Mouse (Mus musculus) erythroid progenitor cell, adult 5-6 weeks (primary cell): ENCODE measurements around the gene Rufy2. TPM values are rescaled to one million over a fixed set of nuclear protein-coding genes. Genes with fewer than 3 reads are reported as not detected.
"Not testable (repeated sequence)": the region's sequence is repeated elsewhere in the genome, so short reads cannot be mapped to it uniquely, and the experiment has no call there.

Experiments used
- ATAC-seq: replicated peaks from 2 replicates; pipeline ENCODE4 v1.8.0; 2016; ENCODE audit warnings: moderate number of reproducible peaks, mild to moderate bottlenecking, moderate TSS enrichment, inconsistent platforms; ENCODE audit not compliant: poor library complexity, low FRiP score, severe bottlenecking
- total RNA-seq, 2 experiments: library from RNA; stranded (forward) in 1 of 2; stranded (reverse) in 1 of 2; fragments of 150-400 nt in 1 of 2; fragments of 186-747, 209-891 nt in 1 of 2; gene quantifications; 2 replicates each; pipeline versions ENCODE4 v1.2.3 to v1.2.4; 2015 to 2017; ENCODE audit warnings: low replicate concordance in 2 of 2

Rufy2 gene
- total RNA-seq, 2 experiments from 2014 or later, result 1.7 to 3.8 TPM

DNA sequence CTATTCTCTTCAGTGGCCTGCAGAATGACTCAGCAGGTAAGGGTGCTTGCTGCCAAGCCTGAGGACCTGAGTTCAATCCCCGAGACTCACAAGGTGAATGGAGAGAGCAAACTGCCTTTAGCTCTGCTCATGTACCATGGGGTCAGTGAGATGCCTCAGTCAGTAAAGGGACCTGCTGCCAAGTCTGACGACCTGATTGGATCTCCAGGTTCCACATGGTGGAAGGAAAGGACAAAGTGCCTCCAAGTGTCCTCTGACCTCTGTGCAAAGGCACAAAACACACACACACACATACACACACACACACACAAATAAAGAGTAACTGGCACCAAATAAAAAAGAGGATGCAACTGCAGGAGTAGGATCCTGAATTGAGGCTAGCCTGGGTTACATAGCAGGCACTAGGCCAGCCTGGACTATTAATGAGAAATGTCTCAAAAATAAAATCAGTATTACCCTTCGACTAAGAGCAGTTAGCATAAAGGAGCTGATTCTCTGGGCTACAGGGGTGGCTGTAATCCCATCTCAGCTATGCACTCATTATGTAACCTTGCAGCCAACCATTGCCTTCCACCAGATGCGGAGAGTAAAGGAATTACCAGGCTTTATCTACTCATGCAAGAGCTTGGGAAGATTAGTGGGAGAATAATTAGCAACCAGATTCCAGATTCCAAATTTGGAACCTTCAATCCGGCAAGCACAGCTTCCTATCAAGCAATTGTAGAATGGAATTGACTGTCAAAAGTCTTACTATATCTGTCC lies 60.0 kb downstream of the Rufy2 start:
- no peak for ATAC-seq

- no peak for ATAC-seq
Observed at GRCm38 (mm10) chr10:63043154-63043553, 63.1 kb downstream of the Rufy2 start.

DNA sequence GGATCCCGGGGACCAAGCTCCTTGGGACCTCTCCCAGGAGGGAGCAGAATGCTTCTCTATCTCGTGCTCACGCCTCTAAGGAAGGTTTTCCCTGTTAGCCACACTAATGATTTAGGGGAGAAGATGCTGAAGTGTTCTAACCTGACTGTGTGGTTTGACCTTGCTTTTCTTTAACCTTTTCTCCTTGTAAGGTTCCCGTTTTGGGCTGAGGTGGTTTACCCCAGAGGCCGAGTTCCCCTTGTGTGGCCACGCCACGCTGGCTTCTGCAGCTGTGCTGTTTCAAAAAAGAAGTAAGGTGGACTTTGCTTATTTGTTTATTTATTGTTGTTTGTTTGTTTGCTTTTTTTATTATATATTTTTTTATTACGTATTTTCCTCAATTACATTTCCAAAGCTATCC lies 67.7 kb downstream of the Rufy2 start:
- ATAC-seq, result no peak

DNA sequence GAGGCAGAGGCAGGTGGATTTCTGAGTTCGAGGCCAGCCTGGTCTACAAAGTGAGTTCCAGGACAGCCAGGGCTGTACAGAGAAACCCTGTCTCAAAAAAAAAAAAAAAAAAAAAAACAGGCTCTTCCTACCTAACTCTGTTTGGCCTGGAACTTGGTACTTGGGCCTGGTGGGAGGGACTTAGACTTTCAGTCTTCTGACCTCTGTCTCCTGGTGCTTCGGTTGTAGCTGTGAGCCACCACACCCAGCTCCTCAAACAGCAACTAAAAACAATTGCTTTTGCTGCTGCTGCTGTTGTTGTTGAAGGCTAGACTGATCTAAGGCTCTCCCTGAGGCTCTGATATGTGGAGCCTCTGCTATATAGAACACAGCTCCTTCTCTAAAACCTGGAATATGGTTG lies 69.1 kb downstream of the Rufy2 start:
- no peak for ATAC-seq

- ATAC-seq, result no peak
Observed at GRCm38 (mm10) chr10:63051267-63051666, 71.2 kb downstream of the Rufy2 start.

DNA sequence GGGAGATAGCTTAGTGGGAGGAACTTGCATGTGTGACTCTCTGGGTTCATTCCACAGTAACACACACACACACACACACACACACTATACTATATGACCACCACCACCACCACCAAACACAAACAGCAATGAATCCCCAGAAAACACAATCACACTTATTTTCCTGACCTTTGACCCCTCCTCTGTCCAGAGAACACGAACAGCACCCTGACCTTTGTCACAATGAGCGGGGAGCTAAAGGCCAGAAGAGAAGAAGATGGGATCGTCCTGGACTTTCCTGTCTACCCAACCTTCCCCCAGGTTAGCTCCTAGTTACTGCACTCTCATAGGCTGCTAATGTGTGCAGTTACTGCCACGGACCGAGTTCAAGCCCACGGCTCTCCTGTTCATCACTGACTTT lies 72.0 kb downstream of the Rufy2 start:
- ATAC-seq, result no peak

DNA sequence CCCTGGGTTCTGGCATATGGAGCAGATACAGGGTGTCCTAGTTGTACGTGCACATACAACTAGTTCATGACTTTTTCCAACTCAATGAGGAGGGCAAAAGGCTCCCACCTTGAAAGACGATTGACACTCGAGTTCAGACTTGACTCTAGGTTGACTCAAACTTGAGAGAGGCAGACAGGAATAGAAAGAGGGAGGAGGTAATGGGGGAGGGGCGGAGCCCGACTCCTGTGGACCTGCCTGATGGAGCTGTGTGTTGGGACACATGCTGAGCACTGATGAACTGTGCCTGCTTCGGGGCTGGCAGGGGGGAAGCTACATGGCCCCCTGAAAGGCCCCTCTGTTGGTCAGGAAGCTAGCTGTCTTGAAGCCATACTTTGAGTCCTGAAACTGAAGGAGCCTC lies 73.0 kb downstream of the Rufy2 start:
- ATAC-seq, result no peak

DNA sequence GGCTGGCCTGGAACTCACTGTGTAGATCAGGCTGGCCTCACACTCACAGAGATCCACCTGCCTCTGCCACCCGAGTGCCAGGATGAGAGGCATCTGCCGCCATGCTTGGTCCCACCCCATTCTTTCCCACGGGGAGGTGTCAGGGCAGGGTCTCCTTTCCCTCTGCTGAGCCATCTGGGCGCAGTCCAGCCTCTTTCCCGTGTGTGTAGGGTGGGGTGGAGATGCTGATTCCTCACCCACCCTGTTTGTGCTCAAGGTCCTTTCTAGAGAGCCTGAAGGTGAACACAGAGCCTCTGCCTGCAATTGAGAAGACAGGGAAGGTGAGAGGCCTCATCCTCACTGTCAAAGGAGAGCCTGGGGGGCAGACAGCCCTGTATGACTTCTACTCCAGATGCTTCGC lies 74.0 kb downstream of the Rufy2 start:
- not testable (repeated sequence) for ATAC-seq

- ATAC-seq, result no peak
Observed at GRCm38 (mm10) chr10:63054586-63054985, 74.6 kb downstream of the Rufy2 start.

- ATAC-seq, result no peak
Observed at GRCm38 (mm10) chr10:63056966-63057750, 77.1 kb downstream of the Rufy2 start.

- no peak for ATAC-seq
Observed at GRCm38 (mm10) chr10:63059862-63060261, 79.8 kb downstream of the Rufy2 start, which contains the start of gene Pbld1. Gene Pbld1 (plus strand): TSS chr10:63060162.

GRCm38 (mm10) chr10:63060406-63060805 lies 80.4 kb downstream of the Rufy2 start:
- ATAC-seq, result no peak

GRCm38 (mm10) chr10:63061266-63061665 lies 81.2 kb downstream of the Rufy2 start:
- ATAC-seq, result no peak

- ATAC-seq, result no peak
Observed at GRCm38 (mm10) chr10:63062696-63063095, 82.7 kb downstream of the Rufy2 start.

DNA sequence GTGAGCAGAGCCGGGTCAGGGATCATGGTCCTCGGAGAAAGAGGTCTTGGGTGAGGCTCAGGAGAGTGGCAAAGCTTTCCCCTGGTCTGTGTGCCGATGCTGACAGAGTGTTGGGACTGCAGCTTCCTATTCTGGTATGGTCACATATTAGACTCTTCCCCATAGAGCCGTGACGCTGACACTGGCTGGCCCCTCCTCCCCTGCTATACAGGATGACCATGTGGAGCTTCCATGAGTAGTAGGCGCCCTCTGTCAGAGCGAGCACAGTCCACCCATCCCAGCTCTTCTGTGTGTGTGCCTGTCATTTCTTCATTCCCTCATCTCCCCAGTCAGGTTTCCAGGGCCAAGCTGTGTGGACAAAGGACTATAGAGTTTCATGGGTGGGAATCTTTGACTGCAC lies 83.3 kb downstream of the Rufy2 start:
- ATAC-seq, result no peak

- ATAC-seq, result no peak
Observed at GRCm38 (mm10) chr10:63064516-63064915, 84.5 kb downstream of the Rufy2 start.

- no peak for ATAC-seq
Observed at GRCm38 (mm10) chr10:63065561-63065960, 85.5 kb downstream of the Rufy2 start.

- ATAC-seq, result no peak
Observed at GRCm38 (mm10) chr10:63065988-63066387, 86.0 kb downstream of the Rufy2 start.
